Mouse (Mus musculus) cerebellum, postnatal 25 days (tissue): Measurements from ENCODE around the gene Adgra1.

Experiments used
- DNase-seq, 2 experiments: peaks; one replicate each; pipeline ENCODE4 v3.0.0; 2021; ENCODE audit warnings: mixed read lengths in 2 of 2

Gene Adgra1

GRCm38 (mm10) chr7:139834036-139834435 is at the start of gene Adgra1:
Gene Adgra1, plus strand, starts transcription at chr7:139834174.
- DNase-seq: peak; percentile 86 to 87

GRCm38 (mm10) chr7:139787382-139787781 is 46.6 kb upstream of the Adgra1 start:
- DNase-seq: no peak

GRCm38 (mm10) chr7:139788927-139789326 is 45.0 kb upstream of the Adgra1 start:
- no peak for DNase-seq

- no peak for DNase-seq
Measured at GRCm38 (mm10) chr7:139789718-139790117, 44.3 kb upstream of the Adgra1 start.

GRCm38 (mm10) chr7:139791601-139792000 is 42.4 kb upstream of the Adgra1 start:
- peak; percentile 6 to 13 for DNase-seq

GRCm38 (mm10) chr7:139795004-139795605 is 38.9 kb upstream of the Adgra1 start:
- DNase-seq: no peak

GRCm38 (mm10) chr7:139797186-139798109 is 36.5 kb upstream of the Adgra1 start:
- no peak for DNase-seq

- DNase-seq: no peak
Measured at GRCm38 (mm10) chr7:139806175-139806601, 27.8 kb upstream of the Adgra1 start.

- DNase-seq: no peak
Measured at GRCm38 (mm10) chr7:139810036-139810435, 23.9 kb upstream of the Adgra1 start.

GRCm38 (mm10) chr7:139811706-139812105 is 22.3 kb upstream of the Adgra1 start:
- peak in 1 of 2 experiments; percentile 26 for DNase-seq

GRCm38 (mm10) chr7:139813577-139814207 is 20.3 kb upstream of the Adgra1 start:
- no peak for DNase-seq

GRCm38 (mm10) chr7:139822301-139823010 is 11.5 kb upstream of the Adgra1 start:
- no peak for DNase-seq

GRCm38 (mm10) chr7:139827687-139828086 is 6.3 kb upstream of the Adgra1 start:
- DNase-seq: no peak

- DNase-seq: peak; percentile 24 to 27
Measured at GRCm38 (mm10) chr7:139833532-139833931, 442 bp upstream of the Adgra1 start.

- DNase-seq: peak in 1 of 2 experiments; percentile 38
Measured at GRCm38 (mm10) chr7:139835140-139836131, 1.5 kb downstream of the Adgra1 start.

- no peak for DNase-seq
Measured at GRCm38 (mm10) chr7:139840443-139841168, 6.6 kb downstream of the Adgra1 start.

GRCm38 (mm10) chr7:139842397-139842796 is 8.4 kb downstream of the Adgra1 start:
- DNase-seq: no peak

- DNase-seq: no peak
Measured at GRCm38 (mm10) chr7:139843140-139843539, 9.2 kb downstream of the Adgra1 start.

GRCm38 (mm10) chr7:139843776-139844175 is 9.8 kb downstream of the Adgra1 start:
- no peak for DNase-seq

- DNase-seq: no peak
Measured at GRCm38 (mm10) chr7:139845101-139845500, 11.1 kb downstream of the Adgra1 start.

- no peak for DNase-seq
Measured at GRCm38 (mm10) chr7:139850152-139850551, 16.2 kb downstream of the Adgra1 start.
